Mouse (Mus musculus) forebrain, embryonic 13.5 days (tissue): Measurements from ENCODE around the gene Pkd2l1. TPM values are rescaled to one million over a fixed set of nuclear protein-coding genes. Genes with fewer than 3 reads are reported as not detected.

Source experiments
- ATAC-seq: fragments of 200-750 bp; cut with Nextera tagmentation; 2 replicates; pipeline ENCODE4 v1.8.0; 2017
- H3K27ac ChIP-seq: fragments of 300-500 bp; sonication (generic); 2 replicates; pipeline ENCODE4 v1.5.1; 2015; ENCODE audit warnings: inconsistent platforms, mild to moderate bottlenecking, moderate library complexity
- H3K27me3 ChIP-seq: fragments of 300-500 bp; sonication (generic); 2 replicates; pipeline ENCODE4 v1.6.1; 2015; ENCODE audit warnings: mild to moderate bottlenecking, inconsistent platforms
- H3K36me3 ChIP-seq: fragments of 300-500 bp; sonication (generic); 2 replicates; pipeline ENCODE4 v1.6.1; 2015; ENCODE audit warnings: mild to moderate bottlenecking, inconsistent platforms; ENCODE audit not compliant: poor library complexity, severe bottlenecking
- H3K4me1 ChIP-seq: fragments of 300-500 bp; sonication (generic); 2 replicates; pipeline ENCODE4 v1.6.1; 2015; ENCODE audit warnings: inconsistent platforms
- H3K4me2 ChIP-seq: fragments of 300-500 bp; sonication (generic); 2 replicates; pipeline ENCODE4 v1.6.1; 2015; ENCODE audit warnings: inconsistent platforms, mild to moderate bottlenecking, moderate library complexity
- H3K4me3 ChIP-seq: fragments of 300-500 bp; sonication (generic); 2 replicates; pipeline ENCODE4 v1.5.1; 2015; ENCODE audit warnings: mild to moderate bottlenecking, inconsistent platforms
- H3K9ac ChIP-seq: fragments of 300-500 bp; sonication (generic); 2 replicates; pipeline ENCODE4 v1.6.1; 2015; ENCODE audit warnings: mild to moderate bottlenecking, inconsistent platforms
- H3K9me3 ChIP-seq: fragments of 300-500 bp; sonication (generic); replicated peaks from 2 replicates; pipeline ENCODE4 v1.6.1; 2016; ENCODE audit warnings: inconsistent platforms
- WGBS: fragments of 180-500 bp; shearing (Covaris S2); methylation state at CpG from one replicate; pipeline ENCODE4 v1.1.7; 2015; 5-methylcytosine and 5-hydroxymethylcytosine counted together
- polyA plus RNA-seq: library from polyadenylated mRNA; unstranded; fragments of >200 nt; fragmentation: Nextera tagmentation; extraction: Ambion mirVana; gene quantifications from 2 replicates; pipeline ENCODE4 v1.2.1, GENCODE M21; 2015

The Pkd2l1 gene
- polyA plus RNA-seq, 1 experiment from 2014 or later: 0.17 TPM

GRCm38 (mm10) chr19:44198494-44198893 is 6.3 kb upstream of the Pkd2l1 start:
- Histone ChIP-seq H3K4me1 (no peaks in the 10 kb centered on the region), H3K36me3 (no peaks in the 10 kb centered on the region), H3K4me2 (no peak overlapping the region), H3K4me3 (no peak overlapping the region), H3K27me3 (no peaks in the 10 kb centered on the region), H3K9me3 (no peaks in the 10 kb centered on the region), H3K9ac (no peak overlapping the region), H3K27ac (no peak overlapping the region)
- ATAC-seq: no peak
- WGBS: 90% methylated on average over 6 of the region's 6 CpGs

- Histone ChIP-seq H3K9me3 (no peaks in the 10 kb centered on the region), H3K27ac (no peak overlapping the region), H3K9ac (no peak overlapping the region), H3K4me2 (no peak overlapping the region), H3K36me3 (no peaks in the 10 kb centered on the region), H3K27me3 (no peaks in the 10 kb centered on the region), H3K4me3 (no peak overlapping the region), H3K4me1 (no peaks in the 10 kb centered on the region)
- WGBS: 91% methylated on average over 10 of the region's 10 CpGs
- ATAC-seq: no peak
Observed at GRCm38 (mm10) chr19:44197053-44197852, 5.0 kb upstream of the Pkd2l1 start.

GRCm38 (mm10) chr19:44195138-44195537 is 2.9 kb upstream of the Pkd2l1 start:
- WGBS: 8% methylated on average over 7 of the region's 7 CpGs
- no peak overlapping the region for H3K4me3 ChIP-seq
- no peaks in the 10 kb centered on the region for H3K9me3 ChIP-seq
- H3K27me3 ChIP-seq: no peaks in the 10 kb centered on the region
- H3K4me2 ChIP-seq: no peak overlapping the region
- H3K9ac ChIP-seq: no peak overlapping the region
- H3K36me3 ChIP-seq: no peaks in the 10 kb centered on the region
- peak; percentile 51; the same call in 1 of the 2 replicates for ATAC-seq
- no peak overlapping the region for H3K27ac ChIP-seq
- no peaks in the 10 kb centered on the region for H3K4me1 ChIP-seq

GRCm38 (mm10) chr19:44193906-44194305 is 1.7 kb upstream of the Pkd2l1 start:
- 90% methylated on average over 7 of the region's 7 CpGs for WGBS
- H3K4me2 ChIP-seq: no peak overlapping the region
- no peaks in the 10 kb centered on the region for H3K4me1 ChIP-seq
- H3K4me3 ChIP-seq: no peak overlapping the region
- no peak overlapping the region for H3K9ac ChIP-seq
- no peaks in the 10 kb centered on the region for H3K27me3 ChIP-seq
- ATAC-seq: no peak
- H3K36me3 ChIP-seq: no peaks in the 10 kb centered on the region
- H3K9me3 ChIP-seq: no peaks in the 10 kb centered on the region
- H3K27ac ChIP-seq: no peak overlapping the region

- H3K9ac ChIP-seq: no peak overlapping the region
- no peak overlapping the region for H3K4me3 ChIP-seq
- no peaks in the 10 kb centered on the region for H3K4me1 ChIP-seq
- no peak overlapping the region for H3K27ac ChIP-seq
- no peaks in the 10 kb centered on the region for H3K36me3 ChIP-seq
- ATAC-seq: no peak
- no peaks in the 10 kb centered on the region for H3K9me3 ChIP-seq
- 71% methylated on average over 4 of the region's 4 CpGs for WGBS
- H3K27me3 ChIP-seq: no peaks in the 10 kb centered on the region
- H3K4me2 ChIP-seq: no peak overlapping the region
Observed at GRCm38 (mm10) chr19:44189056-44189455, 3.2 kb downstream of the Pkd2l1 start.

GRCm38 (mm10) chr19:44183968-44184367 is 8.3 kb downstream of the Pkd2l1 start:
- H3K9ac ChIP-seq: no peak overlapping the region
- no peak overlapping the region for H3K4me2 ChIP-seq
- H3K27ac ChIP-seq: no peak overlapping the region
- WGBS: 79% methylated on average over 3 of the region's 3 CpGs
- H3K4me1 ChIP-seq: no peaks in the 10 kb centered on the region
- no peaks in the 10 kb centered on the region for H3K9me3 ChIP-seq
- H3K27me3 ChIP-seq: no peaks in the 10 kb centered on the region
- H3K36me3 ChIP-seq: no peaks in the 10 kb centered on the region
- H3K4me3 ChIP-seq: no peak overlapping the region
- no peak for ATAC-seq

- Histone ChIP-seq H3K4me2 (no peak overlapping the region), H3K27ac (no peak overlapping the region), H3K9ac (no peak overlapping the region), H3K4me1 (no peaks in the 10 kb centered on the region), H3K9me3 (peaks cover 6% of the 10 kb centered on the region; the same call in 1 of the 2 replicates), H3K27me3 (no peaks in the 10 kb centered on the region), H3K36me3 (no peaks in the 10 kb centered on the region), H3K4me3 (no peak overlapping the region)
- ATAC-seq: no peak
- WGBS: 86% methylated on average over 1 of the region's 1 CpGs
Observed at GRCm38 (mm10) chr19:44180502-44180901, 11.7 kb downstream of the Pkd2l1 start.

- Histone ChIP-seq H3K27me3 (no peaks in the 10 kb centered on the region), H3K4me1 (no peaks in the 10 kb centered on the region), H3K36me3 (no peaks in the 10 kb centered on the region), H3K9me3 (peaks cover 12% of the 10 kb centered on the region; the same call in 1 of the 2 replicates), H3K27ac (no peak overlapping the region), H3K4me2 (no peak overlapping the region), H3K9ac (no peak overlapping the region), H3K4me3 (no peak overlapping the region)
- no peak for ATAC-seq
- 91% methylated on average over 3 of the region's 3 CpGs for WGBS
Observed at GRCm38 (mm10) chr19:44176741-44177140, 15.5 kb downstream of the Pkd2l1 start.

- no peaks in the 10 kb centered on the region for H3K36me3 ChIP-seq
- H3K27ac ChIP-seq: no peak overlapping the region
- H3K4me1 ChIP-seq: no peaks in the 10 kb centered on the region
- H3K9ac ChIP-seq: no peak overlapping the region
- ATAC-seq: no peak
- 70% methylated on average over 8 of the region's 8 CpGs for WGBS
- no peak overlapping the region for H3K4me2 ChIP-seq
- H3K27me3 ChIP-seq: no peaks in the 10 kb centered on the region
- H3K9me3 ChIP-seq: peaks cover 12% of the 10 kb centered on the region; the same call in 1 of the 2 replicates
- H3K4me3 ChIP-seq: no peak overlapping the region
Observed at GRCm38 (mm10) chr19:44174835-44175234, 17.4 kb downstream of the Pkd2l1 start.

GRCm38 (mm10) chr19:44161515-44161914 is 30.7 kb downstream of the Pkd2l1 start:
- 17% methylated on average over 3 of the region's 3 CpGs for WGBS
- H3K4me3 ChIP-seq: no peak overlapping the region
- ATAC-seq: no peak

GRCm38 (mm10) chr19:44159386-44159785 is 32.9 kb downstream of the Pkd2l1 start:
- H3K4me1 ChIP-seq: no peaks in the 10 kb centered on the region
- H3K4me3 ChIP-seq: no peak overlapping the region
- H3K4me2 ChIP-seq: no peak overlapping the region
- H3K27me3 ChIP-seq: peaks cover 17% of the 10 kb centered on the region; the same call in 1 of the 2 replicates
- no peaks in the 10 kb centered on the region for H3K9me3 ChIP-seq
- H3K27ac ChIP-seq: no peak overlapping the region
- WGBS: 79% methylated on average over 3 of the region's 3 CpGs
- no peaks in the 10 kb centered on the region for H3K36me3 ChIP-seq
- H3K9ac ChIP-seq: no peak overlapping the region
- ATAC-seq: no peak

More at GRCm38 (mm10) chr19:44161515-44161914, 30.7 kb downstream of the Pkd2l1 start:
- no peak overlapping the region for H3K27ac ChIP-seq
- H3K9me3 ChIP-seq: no peaks in the 10 kb centered on the region
- no peak overlapping the region for H3K9ac ChIP-seq
- no peaks in the 10 kb centered on the region for H3K4me1 ChIP-seq
- no peak overlapping the region for H3K4me2 ChIP-seq
- no peaks in the 10 kb centered on the region for H3K36me3 ChIP-seq
- 0 out of 2 replicates have a peak, but pooled peaks cover 1% of the 10 kb centered on the region for H3K27me3 ChIP-seq

- Histone ChIP-seq H3K9ac (no peak overlapping the region), H3K9me3 (no peaks in the 10 kb centered on the region), H3K36me3 (no peaks in the 10 kb centered on the region), H3K4me1 (no peaks in the 10 kb centered on the region), H3K27ac (no peak overlapping the region), H3K4me3 (no peak overlapping the region), H3K27me3 (peaks cover 19% of the 10 kb centered on the region; the same call in 1 of the 2 replicates), H3K4me2 (no peak overlapping the region)
- WGBS: 92% methylated on average over 10 of the region's 10 CpGs
- no peak for ATAC-seq
Observed at GRCm38 (mm10) chr19:44157005-44157404, 35.2 kb downstream of the Pkd2l1 start.

GRCm38 (mm10) chr19:44153781-44154180 is 38.5 kb downstream of the Pkd2l1 start:
- H3K27ac ChIP-seq: no peak overlapping the region
- H3K27me3 ChIP-seq: peaks cover 24% of the 10 kb centered on the region
- no peak for ATAC-seq
- no peaks in the 10 kb centered on the region for H3K9me3 ChIP-seq
- H3K9ac ChIP-seq: no peak overlapping the region
- 89% methylated on average over 5 of the region's 5 CpGs for WGBS
- no peak overlapping the region for H3K4me3 ChIP-seq
- no peaks in the 10 kb centered on the region for H3K4me1 ChIP-seq
- H3K36me3 ChIP-seq: no peaks in the 10 kb centered on the region
- H3K4me2 ChIP-seq: no peak overlapping the region
